Mouse (Mus musculus): ENCODE results near the gene Cfp. TPM values are rescaled to one million over a fixed set of nuclear protein-coding genes. Genes with fewer than 3 reads are reported as not detected.

Cfp gene
- 15.6 TPM for total RNA-seq (2023)

DNA sequence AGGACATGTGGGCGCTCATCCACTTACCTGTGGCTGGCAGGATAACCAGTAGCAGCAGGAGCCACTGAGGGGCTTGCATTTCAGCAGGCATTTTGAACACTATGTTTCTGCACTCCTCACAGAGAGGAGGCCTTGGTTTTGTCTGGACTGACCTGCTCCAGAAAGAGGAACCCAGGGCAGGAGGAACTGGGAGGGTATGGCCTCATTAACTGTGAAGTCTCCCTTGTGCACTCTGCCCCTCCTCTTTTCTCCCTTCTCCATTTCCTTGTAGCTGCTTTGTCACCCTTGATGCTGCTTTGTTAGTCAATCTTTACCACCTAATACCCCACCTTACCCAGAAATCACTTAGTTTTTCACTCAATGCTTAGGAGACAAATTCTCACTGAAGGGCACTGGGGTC lies at the start of gene Cfp:
TSS of gene Cfp (minus strand) at position 192 of the 400 bp plus-strand sequence.

DNA sequence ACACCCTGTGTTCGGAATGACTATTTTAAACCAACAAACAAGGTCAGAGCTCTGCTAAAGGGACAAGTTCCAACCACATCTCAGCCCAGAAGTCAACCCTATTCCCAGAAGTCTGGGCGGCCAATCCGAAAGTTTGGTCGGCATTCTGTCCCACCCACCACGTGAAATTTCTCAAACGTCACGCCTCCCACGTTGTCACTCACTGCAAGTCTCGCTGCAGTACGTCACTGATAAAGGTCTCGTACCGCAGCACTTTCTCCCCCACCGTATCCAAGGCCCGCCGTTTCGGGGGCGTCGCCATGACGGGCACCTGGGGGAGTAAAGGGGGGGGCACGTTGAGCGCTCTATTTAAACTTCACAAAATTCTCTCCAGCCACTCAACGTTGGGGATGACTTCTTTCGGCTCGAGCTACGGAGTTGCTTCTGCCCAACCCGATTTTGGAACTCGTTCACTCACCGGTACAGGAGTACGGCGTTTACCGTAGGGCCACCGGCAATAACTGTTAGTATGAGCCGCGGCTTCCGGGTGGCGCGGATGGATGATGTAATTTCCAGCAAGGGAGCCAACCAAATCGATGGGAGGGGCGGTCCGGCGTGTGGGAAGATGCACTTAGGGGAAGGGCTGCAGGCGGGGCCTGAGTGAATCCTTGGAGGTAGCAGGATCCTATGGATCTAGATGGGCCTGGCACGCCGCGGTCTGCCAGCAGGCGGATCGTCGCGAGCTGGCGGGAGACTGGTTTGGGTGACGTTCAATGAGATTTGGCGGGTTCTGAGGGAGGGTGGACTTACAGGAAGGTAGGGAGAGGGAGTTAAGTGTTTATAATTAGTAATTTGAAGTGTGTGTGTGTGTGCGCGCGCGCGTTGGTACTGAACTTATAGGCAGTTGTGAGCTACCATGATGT lies 30.4 kb upstream of the Cfp start, which contains the start of gene Uxt:
TSS of gene Uxt (minus strand) at position 541 of the 902 bp plus-strand sequence.

DNA sequence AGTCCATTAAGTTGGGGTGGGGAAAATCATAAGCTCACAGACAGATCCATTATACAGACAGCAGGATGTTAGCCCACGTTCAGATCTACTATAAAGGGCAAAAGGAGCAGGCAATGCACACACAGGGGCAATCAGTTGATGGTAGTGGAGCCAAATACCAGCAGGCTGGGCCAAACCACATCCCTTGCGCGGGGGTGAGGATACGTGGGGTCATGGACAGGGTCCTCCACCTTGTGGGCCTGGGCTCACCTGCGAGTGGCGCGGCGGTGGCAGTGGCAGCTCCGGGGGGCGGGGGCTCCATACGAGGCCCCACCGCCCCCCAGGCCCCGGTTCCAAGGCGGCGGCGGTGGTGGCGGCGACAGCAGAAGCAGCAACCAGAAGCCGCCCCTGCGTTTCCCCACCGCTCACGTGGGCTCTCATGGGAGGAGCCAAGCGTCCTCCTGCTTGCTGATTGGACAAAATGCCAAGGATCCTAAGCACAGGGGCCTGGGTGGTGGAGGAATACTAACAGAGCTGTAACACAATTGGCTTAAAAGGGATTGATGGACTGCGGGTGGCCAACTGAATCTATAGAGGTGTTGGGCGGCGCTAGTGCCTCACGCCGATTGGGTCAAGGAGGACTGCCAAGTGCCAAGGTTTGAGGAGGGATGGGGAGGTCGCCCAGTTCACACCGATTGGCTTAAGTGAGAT lies 19.0 kb upstream of the Cfp start, which contains the start of gene Elk1:
TSS of gene Elk1 (minus strand) at position 418 of the 690 bp plus-strand sequence.

DNA sequence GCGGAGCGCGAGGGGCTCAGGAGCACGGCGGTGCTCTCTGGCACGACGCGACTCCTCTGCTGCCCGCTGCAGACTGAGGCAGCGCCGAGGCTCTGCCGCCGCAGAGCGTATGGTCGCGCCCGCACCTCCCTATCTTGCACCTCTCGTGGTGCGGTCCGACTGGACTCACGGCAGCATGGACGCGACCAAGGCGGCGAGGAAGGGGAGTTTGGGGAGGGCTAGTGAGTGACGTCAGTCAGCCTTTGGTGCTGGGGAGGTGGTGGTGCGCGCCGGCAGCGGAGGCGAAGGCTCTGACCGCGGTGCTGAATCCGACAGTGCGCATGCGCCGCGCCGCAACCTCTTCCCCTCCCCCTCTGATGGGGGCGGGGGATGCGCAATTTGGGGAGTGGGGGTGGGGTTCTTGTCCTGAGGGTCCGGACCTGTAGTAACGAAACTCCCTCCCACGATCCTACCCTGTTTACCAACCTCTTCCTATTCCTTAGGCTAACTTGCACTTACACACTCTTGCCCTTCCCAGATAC lies 10.5 kb downstream of the Cfp start, which contains the start of gene Syn1:
TSS of gene Syn1 (minus strand) at position 161 of the 521 bp plus-strand sequence.

Other genes with a start within 250 kb of the Cfp start
- 60.8 TPM for gene Cdk16, start 243.6 kb downstream of the Cfp start, total RNA-seq (2023)
- gene Usp11, start 227.6 kb downstream of the Cfp start, total RNA-seq (2023): 41.1 TPM
- 142 TPM for gene Araf, start 133.7 kb downstream of the Cfp start, total RNA-seq (2023)
- 0.61 TPM for gene Timp1, start 61.4 kb downstream of the Cfp start, total RNA-seq (2023)
- not detected for gene Syn1, start 10.6 kb downstream of the Cfp start, total RNA-seq (2023)
- 15.2 TPM for gene Elk1, start 19.1 kb upstream of the Cfp start, total RNA-seq (2023)
- gene Uxt, start 30.5 kb upstream of the Cfp start, total RNA-seq (2023): 35.2 TPM
- gene Zfp182, start 130.8 kb upstream of the Cfp start, total RNA-seq (2023): 23.3 TPM
- gene Spaca5, start 136.9 kb upstream of the Cfp start, total RNA-seq (2023): not detected
- 0.98 TPM for gene Zfp300, start 158.0 kb upstream of the Cfp start, total RNA-seq (2023)
- gene Ssxa1, start 184.3 kb upstream of the Cfp start, total RNA-seq (2023): not detected
- not detected for gene Gm21876, start 244.1 kb upstream of the Cfp start, total RNA-seq (2023)

Measured in CD8-positive naive resting alpha-beta T cell, adult 57 days (primary cell).